Mouse (Mus musculus) left cerebral cortex, postnatal 14 days (tissue): ENCODE results near the gene Spns2. TPM values are rescaled to one million over a fixed set of nuclear protein-coding genes. Genes with fewer than 3 reads are reported as not detected.

ENCODE experiments used
- DNase-seq, 2 experiments: peaks; one replicate each; pipeline ENCODE4 v3.0.0; 2021 to 2022; ENCODE audit warnings: low spot score in 2 of 2, mixed read lengths in 1 of 2
- intact Hi-C: fragments of 180-260 bp; cut with DNase I; formaldehyde crosslinking; loops from one replicate; pipeline ENCODE4 v1.15.1; 2025
- total RNA-seq, 2 experiments: library from RNA; stranded (reverse); gene quantifications; 2 replicates each; pipeline ENCODE4 v1.2.3; 2021

Gene Spns2
- total RNA-seq, 2 experiments from 2014 or later: 46.4 to 58.5 TPM

DNA sequence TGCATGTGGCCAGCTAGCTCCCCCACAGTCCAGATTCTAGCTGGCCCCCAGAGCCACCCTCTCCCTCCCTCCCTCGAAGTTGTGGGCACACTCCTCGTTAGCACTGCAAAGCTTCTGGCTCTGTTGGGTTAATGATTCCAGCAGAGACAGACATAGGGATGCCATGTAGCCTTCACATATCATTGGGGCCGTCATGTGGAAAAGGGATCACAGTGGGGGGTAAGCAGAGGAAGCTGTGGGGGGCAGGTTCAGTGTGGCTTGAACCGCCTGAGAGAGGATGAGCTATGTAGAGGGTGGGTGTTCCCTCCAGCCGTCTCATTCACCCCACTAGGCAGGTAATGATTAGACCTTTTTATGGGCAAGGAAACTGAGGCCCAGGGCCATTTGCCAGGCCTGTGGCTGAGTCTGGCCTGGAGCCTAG is 13.8 kb upstream of the Spns2 start:
- no peak for DNase-seq
- intact Hi-C loops: no loop called here

- intact Hi-C loops: no loop called here
- peak; percentile 50 to 74 for DNase-seq
Observed at GRCm38 (mm10) chr11:72502236-72502635, 12.5 kb upstream of the Spns2 start.

DNA sequence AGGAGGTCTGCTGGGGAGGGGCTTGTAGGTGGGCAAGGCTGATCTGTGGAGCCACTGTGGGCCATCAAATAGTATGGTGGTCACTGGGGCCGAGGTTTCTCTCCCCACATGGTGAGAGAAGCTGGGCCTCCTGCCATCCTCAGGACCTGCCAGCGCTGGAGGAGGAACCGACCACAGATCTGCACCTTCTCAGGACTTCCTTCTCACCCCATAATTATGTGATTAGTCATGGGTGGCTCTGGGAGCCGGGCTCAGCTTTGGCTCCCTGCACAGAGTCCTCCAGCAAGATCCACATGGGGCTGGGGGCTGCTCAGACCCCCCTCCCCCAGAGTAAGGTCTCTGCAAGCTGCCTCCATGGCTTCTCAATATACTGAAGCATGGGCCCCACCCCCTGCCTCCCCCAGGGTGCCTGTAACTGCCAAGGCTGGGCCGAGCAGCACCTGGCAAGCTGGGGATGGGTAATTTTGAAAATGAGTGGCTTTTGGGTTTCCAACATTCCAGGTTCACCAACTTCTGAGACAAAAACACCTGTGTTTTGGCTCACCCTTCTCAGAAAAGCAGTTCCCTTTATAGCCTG is 11.8 kb upstream of the Spns2 start:
- no peak for DNase-seq
- intact Hi-C loops: no loop called here

DNA sequence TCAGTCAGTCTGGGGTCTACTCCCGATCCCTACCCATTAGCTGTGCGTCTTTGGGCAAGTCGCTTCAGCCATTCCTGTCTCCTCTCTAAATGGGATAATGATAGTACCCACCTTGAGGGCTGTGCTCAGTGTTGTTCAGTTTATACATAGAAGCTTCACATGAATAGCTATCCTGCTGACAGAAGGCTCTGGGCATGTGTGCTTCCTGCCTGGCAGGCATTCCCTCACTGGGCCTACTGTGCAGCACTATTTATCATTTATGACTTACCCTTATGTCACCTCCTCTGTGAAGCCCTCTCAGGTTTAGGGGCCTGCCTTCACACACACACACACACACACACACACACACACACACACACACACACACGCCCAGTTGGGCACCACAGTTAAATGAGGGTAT is 10.4 kb upstream of the Spns2 start:
- intact Hi-C loops: no loop called here
- no peak for DNase-seq

- intact Hi-C loops: no loop called here
- DNase-seq: no peak
Observed at GRCm38 (mm10) chr11:72497367-72497766, 7.7 kb upstream of the Spns2 start.

- intact Hi-C loops: no loop called here
- no peak for DNase-seq
Observed at GRCm38 (mm10) chr11:72496775-72497174, 7.1 kb upstream of the Spns2 start.

- DNase-seq: no peak
- intact Hi-C loops: no loop called here
Observed at GRCm38 (mm10) chr11:72496066-72496465, 6.4 kb upstream of the Spns2 start.

DNA sequence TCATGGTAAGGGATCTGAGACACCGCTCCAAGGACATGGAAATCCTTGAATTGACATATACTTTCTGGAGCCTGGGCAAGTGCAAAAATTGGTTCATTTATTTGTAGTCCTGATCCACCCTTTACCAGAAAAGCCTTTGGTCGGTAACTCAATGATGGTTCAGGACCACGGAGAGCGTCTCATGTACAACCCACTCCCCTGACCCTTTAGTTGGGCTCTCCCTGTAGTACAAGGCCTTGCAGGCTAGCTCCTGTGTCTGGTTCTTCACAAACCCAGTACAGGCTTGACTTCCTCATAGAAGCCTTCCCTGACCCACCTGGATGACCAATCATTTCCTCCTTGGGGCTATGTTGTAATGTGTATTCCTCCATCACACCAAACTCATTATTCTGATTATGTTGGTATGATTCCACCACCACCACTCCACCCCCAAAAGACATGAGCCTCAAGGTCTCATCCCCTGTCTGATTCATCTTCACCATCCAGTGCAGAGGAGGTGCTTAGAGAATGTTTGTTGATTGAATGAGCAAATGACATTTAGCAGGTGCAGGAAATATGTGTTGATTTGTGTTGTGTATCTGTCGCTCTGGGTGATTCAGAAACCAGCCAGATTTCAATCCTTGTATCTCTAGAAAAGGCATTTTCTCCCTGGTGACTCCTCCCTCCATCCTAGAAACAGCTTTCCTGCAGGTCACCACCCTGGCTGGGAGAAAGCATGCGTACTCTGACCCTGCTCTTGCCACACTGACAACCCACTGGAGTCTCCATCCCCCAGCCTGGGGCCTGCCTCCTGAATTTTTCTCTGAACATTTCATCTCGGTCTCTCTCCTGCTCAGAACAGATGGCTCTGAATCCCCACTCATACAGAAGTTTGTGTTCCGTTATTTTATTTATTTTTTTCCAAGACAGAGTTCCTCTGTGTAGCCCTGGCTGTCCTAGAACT is 4.6 kb upstream of the Spns2 start:
- intact Hi-C loops: no loop called here
- DNase-seq: no peak

- DNase-seq: peak; percentile 57 to 92
- intact Hi-C loops: no loop called here
Observed at GRCm38 (mm10) chr11:72491130-72491960, 1.6 kb upstream of the Spns2 start.

DNA sequence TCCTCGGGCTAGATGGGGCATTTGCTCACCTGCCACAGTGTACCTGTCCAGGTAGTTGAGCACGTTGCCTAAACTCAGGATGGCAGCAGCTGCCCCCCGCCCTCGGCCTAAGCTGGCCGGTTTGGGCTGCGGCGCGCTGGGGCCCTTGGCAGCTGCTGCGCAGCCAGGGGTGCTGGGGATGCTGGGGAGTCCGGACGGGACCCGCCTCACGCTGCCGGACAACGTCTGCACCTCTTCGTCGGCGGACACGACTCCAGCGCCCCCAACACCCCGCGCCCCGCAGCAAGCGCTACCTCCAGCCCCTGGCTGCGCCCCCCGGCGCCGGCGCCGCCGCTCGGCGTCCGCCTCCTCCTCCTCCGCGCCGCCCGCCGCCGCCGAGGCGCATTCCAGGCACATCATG is 307 bp downstream of the Spns2 start:
- intact Hi-C loops: loop anchor here (5.0 kb wide), 1 partner anchor 78 kb away; no protein-coding TSS in a partner anchor
- DNase-seq: no peak

DNA sequence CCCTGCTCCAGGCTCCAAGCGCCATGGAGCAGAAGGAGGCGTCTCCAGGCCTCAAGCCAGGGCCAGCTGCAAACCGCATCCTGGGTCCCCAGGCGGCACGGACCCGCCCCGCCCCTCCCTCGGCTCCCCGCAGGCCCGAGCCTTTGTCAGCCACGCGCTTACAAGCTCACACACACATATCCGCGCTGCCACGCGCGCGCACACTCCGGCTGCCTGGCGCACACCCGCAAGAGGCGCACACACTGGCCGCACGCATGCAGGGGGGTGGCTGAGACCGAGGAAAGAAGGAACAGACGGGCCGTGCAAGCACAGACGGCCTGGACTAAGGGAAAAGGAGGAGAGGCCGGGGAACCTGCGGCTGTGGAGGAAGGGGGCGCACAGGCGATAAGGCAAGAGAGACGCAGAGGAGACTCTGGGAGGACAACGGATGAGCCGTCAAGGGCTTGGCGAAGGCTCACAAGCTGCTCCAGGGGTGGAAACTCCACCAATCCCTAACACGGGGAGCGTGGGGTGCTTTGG is 892 bp downstream of the Spns2 start:
- intact Hi-C loops: loop anchor here (5.0 kb wide), 1 partner anchor 78 kb away; no protein-coding TSS in a partner anchor
- DNase-seq: peak; percentile 80 to 86

GRCm38 (mm10) chr11:72487739-72488138 is 2.0 kb downstream of the Spns2 start:
- intact Hi-C loops: loop anchor here (5.0 kb wide), 1 partner anchor 80 kb away; no protein-coding TSS in a partner anchor
- no peak for DNase-seq

DNA sequence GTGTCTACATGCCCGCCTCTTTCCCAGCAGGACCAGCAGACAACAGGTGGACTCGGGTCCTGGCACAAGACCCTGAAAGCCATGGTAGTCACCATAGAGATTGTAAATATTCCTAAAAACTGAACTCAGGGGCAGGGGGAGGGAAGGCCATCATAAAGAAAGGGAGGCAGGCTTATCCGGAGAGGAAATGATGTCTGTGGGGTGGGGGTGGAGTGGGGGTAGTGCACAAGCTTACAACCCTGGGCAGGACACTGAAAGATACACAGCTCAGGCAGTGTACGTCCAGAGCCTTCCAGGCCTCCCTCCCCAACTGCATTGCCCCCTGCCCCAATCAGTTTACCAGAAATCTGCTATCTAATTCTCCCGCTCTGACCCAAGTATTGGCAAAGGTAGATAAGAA is 2.5 kb downstream of the Spns2 start:
- intact Hi-C loops: loop anchor here (5.0 kb wide), 1 partner anchor 80 kb away; no protein-coding TSS in a partner anchor
- DNase-seq: no peak

GRCm38 (mm10) chr11:72485960-72486359 is 3.7 kb downstream of the Spns2 start:
- intact Hi-C loops: loop anchor here (5.0 kb wide), 1 partner anchor 81 kb away; no protein-coding TSS in a partner anchor
- DNase-seq: no peak

DNA sequence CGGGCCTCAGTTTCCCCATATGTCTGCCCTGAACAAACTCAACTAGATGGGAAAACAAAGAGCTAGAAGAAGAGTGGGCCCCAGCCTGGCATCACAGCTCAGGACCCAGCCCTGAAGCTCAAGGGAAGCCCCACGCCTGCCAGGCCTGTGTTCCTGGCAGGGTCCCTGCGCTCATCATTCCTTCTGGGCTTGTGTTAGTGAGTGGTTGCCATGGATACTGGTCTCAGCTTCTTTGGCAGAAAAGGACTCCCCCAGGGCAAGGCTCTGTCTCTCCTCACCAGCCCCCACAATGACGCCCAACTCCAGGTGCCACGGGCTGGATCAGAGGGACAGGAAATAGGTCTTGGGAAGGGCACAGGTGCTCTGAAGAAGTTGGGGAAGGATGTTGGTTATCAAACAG is 4.5 kb downstream of the Spns2 start:
- intact Hi-C loops: loop anchor here (5.0 kb wide), 1 partner anchor 82 kb away; no protein-coding TSS in a partner anchor
- peak; percentile 50 to 90 for DNase-seq

DNA sequence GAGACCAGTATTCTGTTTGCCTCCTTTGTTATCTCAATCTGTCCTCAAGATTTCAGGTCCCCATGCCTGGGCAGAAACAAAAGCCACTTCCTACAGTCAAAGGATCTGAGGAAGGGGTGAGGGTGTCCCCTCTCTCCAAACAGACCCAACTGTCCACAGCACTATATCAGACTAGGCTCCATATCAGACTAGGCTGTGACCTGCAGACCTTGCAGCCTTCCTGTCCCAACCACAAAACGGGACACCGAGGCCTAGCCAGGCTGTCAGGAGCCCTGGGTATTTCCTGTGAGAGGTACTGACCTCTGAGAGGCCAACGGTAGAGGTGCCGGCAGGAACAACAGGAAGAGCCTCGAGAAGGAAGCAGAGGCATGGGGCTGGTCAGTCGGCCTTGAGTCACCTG is 5.2 kb downstream of the Spns2 start:
- intact Hi-C loops: no loop called here
- DNase-seq: no peak

DNA sequence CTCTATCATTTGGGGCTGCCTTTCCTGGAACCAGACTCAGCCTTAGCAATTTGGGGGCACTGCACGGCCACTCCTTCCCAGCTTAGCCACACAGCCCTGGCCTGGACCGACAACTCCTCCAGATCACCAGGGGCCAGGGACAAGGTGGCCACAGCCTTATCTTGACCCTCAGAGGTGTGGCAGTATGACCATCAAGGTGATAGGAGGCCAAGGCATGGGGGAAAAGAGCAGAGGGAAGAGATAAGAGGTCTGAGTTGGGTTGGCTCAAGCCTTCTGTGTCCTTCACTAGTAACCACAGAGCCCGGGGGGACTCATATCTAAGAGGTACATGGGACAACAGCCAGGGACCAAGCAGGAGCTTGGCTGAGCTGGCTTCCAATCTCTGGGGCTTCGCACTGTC is 7.8 kb downstream of the Spns2 start:
- intact Hi-C loops: no loop called here
- DNase-seq: no peak

DNA sequence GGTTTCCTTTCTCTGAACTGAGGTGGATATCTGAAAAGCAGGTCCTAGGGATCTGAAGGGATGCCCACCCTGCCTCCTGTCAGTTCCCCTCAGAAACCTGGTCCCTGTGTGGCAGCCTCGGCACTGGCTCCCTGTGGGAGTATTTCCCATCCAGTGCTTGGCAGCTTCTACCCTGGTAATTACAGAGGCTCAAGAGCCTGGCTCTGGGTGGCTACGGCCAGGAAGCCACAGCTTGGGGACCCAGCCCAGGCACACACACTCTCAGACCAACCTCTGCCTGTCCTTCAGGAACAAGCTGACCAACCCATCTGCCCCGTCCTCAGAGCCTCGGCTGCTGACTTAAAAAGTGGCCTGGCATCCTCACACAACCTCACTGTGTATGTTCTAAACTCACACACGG is 8.4 kb downstream of the Spns2 start:
- DNase-seq: no peak
- intact Hi-C loops: no loop called here

DNA sequence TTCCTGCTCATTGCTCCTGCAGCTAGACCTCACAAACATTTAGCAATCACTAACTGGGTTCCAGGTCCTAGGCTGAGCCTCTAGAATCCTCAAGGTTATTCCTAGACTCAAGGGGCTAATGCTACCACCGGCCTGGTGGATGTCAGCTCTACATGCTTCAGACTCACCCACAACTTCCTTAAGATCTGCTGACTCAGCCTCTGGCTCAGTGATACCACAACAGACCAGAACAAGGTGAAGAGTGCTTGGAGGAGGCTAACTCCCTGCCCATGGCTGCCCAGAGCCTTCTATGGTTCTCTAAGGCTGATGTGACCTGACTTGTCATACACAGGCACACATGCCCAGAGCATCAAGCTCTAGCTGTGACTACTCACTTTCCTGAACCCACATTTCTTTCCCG is 10.2 kb downstream of the Spns2 start:
- intact Hi-C loops: no loop called here
- no peak for DNase-seq

DNA sequence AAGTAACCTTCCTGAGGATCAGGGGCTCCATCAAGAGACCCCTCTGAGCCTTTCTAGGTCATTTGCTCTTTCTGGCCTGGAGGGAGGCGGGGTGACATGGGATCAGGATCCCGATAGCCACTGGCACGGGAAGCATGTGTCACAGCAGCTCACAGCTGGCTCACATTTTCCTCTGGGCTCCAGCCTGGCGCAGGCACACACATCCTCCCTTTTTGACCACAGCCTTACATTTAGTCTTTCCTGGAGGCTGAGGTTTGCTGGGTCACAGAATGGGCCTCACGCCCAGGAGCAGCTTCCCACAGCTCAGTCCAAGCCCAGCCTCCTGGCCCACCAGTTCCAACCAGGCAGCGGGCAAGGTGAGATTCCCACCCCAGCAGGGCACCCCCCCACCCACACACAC is 11.5 kb downstream of the Spns2 start:
- intact Hi-C loops: no loop called here
- DNase-seq: no peak
